Mouse (Mus musculus): ENCODE data around the gene Tenm2.

The Tenm2 gene

DNA sequence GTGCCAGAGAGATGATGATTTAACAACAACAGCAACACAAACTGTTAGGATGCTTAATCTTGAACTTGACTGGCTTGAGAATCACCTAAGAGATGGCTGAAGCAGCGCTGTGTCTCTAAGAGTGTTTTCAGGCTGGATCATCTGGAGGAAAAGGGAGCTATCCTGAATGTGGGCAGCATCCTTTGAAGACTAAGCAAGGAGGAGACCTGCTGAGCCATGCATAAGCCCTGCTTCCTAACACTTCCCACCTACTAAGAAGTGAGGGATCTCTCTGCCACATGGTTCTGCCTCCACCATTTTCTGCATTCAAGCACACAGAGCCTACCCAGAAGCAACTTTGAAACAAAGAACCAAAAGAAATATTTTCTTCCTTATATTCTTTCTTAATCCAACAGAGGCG, 532.9 kb downstream of the Tenm2 start:
- no peak for ATAC-seq (ENCODE audit: insufficient number of reproducible peaks, low FRiP score, low TSS enrichment)

GRCm38 (mm10) chr11:36700951-36701350, 534.8 kb downstream of the Tenm2 start:
- no peak for ATAC-seq (ENCODE audit: insufficient number of reproducible peaks, low FRiP score, low TSS enrichment)

DNA sequence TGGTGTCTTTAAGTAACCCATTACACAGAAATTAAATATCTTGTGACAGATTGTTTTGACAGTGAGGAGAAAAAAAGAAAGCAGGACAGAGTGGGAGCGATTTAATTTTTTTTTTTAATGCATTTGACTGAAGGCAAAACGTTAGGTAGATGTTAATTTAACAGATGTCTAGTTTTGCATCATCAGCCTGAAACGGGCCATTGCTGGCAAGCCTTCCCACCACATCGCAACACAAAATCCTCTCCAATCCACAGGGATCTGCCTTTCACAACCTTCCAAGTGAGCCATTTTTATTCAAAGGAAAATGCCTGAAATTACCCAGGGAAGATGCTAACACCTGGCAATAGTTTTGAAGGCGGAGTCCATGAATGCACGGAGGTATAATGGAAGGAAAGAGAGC, 535.6 kb downstream of the Tenm2 start:
- no peak for ATAC-seq (ENCODE audit: insufficient number of reproducible peaks, low FRiP score, low TSS enrichment)

GRCm38 (mm10) chr11:36698268-36698667, 537.5 kb downstream of the Tenm2 start:
- no peak for ATAC-seq (ENCODE audit: insufficient number of reproducible peaks, low FRiP score, low TSS enrichment)

DNA sequence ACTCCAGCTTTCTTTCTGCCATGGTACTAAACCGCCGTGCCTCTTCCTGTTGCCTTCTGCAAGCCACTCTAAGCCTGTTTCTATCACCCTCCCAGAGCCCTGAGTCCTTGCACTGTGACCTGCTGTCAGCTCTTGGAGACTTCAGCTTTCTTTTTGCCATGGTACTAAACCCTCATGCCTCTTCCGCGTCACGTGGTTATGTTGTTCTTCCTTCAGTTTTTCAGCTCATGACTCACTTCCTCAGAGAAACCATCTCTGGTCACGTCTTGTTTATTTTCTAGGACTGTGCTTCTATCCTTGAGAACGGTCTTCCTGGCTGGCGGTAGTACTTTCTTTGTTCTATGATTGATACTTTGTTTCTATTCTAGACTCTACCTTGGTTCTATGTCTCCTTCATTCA, 537.9 kb downstream of the Tenm2 start:
- ATAC-seq (ENCODE audit: insufficient number of reproducible peaks, low FRiP score, low TSS enrichment), result no peak

DNA sequence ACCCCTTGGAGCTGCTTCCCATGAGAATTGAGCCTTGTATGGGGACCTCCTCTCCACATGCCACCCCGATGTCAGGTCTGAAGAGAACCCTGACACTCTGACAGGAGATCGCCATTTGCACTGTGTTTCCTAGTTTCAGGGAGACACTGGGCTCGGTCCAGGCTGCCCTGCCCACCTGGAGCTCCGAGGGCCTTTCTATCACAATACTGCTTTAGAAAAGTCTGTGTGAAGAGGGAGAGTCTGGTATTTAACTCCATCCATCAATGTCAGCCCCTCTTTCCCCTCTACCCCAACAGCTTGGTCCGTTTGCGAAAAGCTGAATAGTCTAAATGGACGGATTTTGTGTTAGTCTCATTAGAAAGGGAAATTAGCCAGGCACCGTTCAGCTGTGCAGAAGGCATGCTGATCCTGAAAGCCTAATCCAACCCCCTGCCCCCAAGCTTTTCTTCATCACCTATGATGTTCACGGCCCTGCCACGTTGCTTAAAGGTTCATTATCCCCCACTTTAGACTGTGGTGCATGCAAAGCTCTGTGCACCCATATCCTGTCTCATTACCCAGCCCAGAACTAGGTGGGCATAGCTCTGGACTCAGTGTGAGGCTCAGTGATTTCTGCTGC, 538.6 kb downstream of the Tenm2 start:
- ATAC-seq (ENCODE audit: insufficient number of reproducible peaks, low FRiP score, low TSS enrichment), result no peak

DNA sequence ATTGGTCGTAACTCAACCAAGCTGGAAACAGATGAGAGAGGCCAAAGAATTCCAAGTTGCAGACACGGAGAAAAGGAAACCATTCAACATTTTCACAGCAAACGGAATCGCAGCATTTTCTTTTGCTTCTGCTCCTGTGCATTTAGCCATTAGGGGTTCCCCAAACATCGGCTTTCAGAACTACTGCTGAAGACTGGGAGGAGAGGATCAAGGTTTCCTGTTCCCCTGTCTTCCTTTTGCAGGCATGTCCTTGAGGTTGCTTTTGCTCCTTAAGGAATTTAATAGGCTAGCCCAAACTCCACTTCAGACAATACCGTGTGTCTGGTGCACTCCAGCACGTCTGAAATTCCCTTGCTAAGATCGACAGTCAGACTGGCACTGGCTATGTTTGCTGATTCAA, 541.0 kb downstream of the Tenm2 start:
- no peak for ATAC-seq (ENCODE audit: insufficient number of reproducible peaks, low FRiP score, low TSS enrichment)

- no peak for ATAC-seq (ENCODE audit: insufficient number of reproducible peaks, low FRiP score, low TSS enrichment)
These were observed 543.1 kb downstream of the Tenm2 start for GRCm38 (mm10) chr11:36692637-36693036.

DNA sequence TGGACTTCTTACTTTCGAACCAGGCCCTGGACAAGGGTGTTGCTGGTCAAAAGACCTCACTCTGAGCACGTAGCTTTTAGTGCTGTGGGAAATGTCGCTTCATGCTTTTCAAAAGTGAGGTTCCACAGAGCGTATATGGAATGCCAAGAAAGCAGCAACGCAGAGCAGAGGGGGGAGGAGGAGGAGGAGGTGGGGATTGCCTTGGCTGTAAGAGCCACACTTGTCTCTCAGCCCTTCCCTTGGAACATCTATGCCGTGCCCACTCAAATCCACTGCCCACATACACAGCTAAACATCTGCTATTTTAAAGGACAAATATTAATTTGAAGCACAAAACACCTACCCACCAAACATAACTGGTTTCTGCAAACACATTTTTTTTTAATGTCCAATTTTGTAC, 544.9 kb downstream of the Tenm2 start:
- ATAC-seq (ENCODE audit: insufficient number of reproducible peaks, low FRiP score, low TSS enrichment), result no peak

DNA sequence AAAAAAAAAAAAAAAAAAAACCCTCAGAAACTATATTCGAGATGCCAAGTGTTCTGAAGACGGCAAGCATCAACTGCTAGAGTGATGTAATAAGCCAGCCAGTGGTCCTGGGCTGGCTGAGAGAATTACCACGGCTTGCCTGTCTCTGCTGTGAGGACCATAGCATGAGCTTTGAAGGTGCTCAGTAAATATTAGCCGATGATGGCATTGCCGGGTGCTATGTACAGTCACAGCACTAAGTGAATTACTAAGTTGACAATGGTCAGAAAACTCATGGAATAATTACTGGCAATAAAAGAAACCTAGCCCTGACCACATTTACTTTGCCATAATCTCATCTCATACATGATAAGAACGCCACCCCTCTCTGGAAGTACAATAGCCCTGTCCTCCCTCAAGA, 549.5 kb downstream of the Tenm2 start:
- ATAC-seq (ENCODE audit: insufficient number of reproducible peaks, low FRiP score, low TSS enrichment), result no peak

DNA sequence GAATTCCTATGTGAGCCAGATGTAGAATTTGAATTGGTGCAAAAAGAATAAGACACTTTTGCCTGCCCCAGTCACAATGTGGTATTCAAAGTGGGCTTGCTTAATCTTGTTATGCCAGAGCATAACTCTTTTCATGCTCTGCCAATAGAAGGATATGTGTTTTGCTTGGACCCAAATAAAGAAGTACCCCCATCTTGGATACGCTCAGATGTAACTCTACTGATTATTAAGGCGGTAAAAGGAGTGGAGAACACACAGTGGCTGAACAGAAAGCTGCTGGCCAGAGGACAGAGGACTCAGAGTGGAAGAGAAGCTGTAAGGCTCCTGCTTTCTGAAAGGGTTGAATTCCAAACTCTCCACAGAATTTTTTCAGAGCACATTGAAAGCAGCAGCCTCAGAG, 556.4 kb downstream of the Tenm2 start:
- no peak for ATAC-seq (ENCODE audit: insufficient number of reproducible peaks, low FRiP score, low TSS enrichment)

- ATAC-seq (ENCODE audit: insufficient number of reproducible peaks, low FRiP score, low TSS enrichment), result no peak
These were observed 557.2 kb downstream of the Tenm2 start for GRCm38 (mm10) chr11:36678542-36678941.

DNA sequence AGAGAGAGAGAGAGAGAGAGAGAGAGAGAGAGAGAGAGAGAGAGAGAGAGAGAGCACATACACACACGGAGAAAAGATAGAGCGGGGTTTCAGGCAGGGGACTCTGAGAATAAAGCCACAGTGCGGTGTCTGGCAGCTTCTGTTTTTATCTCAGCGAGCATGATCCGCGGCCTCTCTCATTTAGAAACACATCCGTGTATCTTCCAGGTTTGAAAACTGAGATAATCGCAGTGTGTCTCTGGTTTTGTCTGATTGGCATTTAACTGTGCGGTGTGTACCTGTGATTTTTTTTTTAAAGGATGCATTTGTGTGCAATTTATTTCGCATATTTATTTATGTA, 557.7 kb downstream of the Tenm2 start:
- peak; percentile 31; the same call in 1 of the 2 replicates for ATAC-seq (ENCODE audit: insufficient number of reproducible peaks, low FRiP score, low TSS enrichment)

DNA sequence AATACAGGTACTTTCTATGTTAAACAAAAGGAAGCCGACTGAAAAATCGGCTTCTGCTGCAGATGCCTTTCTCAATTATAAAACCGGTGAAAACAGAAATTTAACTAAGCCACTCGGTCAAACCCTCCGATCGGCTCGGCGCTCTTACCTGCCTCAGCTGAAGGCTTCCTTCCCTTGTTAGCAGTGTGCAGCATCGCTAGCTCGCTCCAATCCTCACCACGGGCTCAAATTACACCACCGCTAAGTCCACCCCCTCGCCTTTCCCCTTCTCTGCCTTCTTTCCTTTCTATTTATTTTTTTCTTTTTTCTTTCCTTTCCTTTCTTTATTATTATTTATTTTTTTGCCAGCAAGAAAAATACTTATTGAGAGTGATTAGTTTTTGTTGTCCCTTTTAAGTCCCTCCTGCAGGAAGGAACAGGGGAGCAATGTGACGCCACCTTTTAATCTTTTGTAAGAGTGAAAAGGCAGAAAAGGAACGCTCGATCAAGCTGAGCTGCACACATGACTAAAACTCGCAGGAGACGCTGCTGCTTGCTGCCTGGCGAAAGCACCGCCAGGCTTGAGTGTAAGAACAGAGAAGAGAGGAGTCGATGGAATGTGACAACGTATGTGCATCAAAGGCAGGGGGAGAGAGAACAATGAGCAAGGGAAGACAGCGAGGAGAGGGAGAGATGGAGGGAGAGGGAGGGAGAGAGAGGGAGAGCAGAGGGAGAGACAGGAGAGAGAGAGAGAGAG, 558.3 kb downstream of the Tenm2 start:
- ATAC-seq (ENCODE audit: insufficient number of reproducible peaks, low FRiP score, low TSS enrichment), result peak; percentile 86

GRCm38 (mm10) chr11:36676446-36677284, 559.1 kb downstream of the Tenm2 start:
- no peak for ATAC-seq (ENCODE audit: insufficient number of reproducible peaks, low FRiP score, low TSS enrichment)

DNA sequence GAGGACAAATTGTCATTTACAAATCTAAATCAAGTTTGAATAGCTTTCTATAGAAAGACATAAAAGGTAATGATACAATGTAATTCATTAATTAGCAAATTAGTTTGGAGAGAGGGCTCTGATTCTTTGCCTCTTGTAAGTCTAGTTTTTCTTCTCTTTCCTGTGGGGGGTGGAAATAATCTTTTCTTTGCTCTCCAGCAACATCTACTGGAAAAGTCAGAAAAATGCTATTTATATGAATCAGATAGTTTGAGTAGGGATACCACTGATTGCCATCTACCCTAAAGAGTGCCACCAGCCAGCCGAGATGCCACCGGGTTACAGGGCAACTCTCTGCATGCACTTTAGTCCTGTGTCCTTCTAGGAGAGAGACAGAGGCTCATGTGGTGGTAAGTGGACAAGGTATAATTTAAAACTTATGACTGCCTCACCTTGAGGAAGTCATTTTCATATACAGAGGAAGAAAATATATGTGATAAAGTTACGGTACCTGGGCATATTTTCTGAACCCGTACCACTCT, 560.8 kb downstream of the Tenm2 start:
- no peak for ATAC-seq (ENCODE audit: insufficient number of reproducible peaks, low FRiP score, low TSS enrichment)

- no peak for ATAC-seq (ENCODE audit: insufficient number of reproducible peaks, low FRiP score, low TSS enrichment)
These were observed 561.6 kb downstream of the Tenm2 start for GRCm38 (mm10) chr11:36674141-36674540.

- no peak for ATAC-seq (ENCODE audit: insufficient number of reproducible peaks, low FRiP score, low TSS enrichment)
These were observed 564.6 kb downstream of the Tenm2 start for GRCm38 (mm10) chr11:36671196-36671595.

GRCm38 (mm10) chr11:36664026-36664425, 571.7 kb downstream of the Tenm2 start:
- ATAC-seq (ENCODE audit: insufficient number of reproducible peaks, low FRiP score, low TSS enrichment), result no peak

- no peak for ATAC-seq (ENCODE audit: insufficient number of reproducible peaks, low FRiP score, low TSS enrichment)
These were observed 572.2 kb downstream of the Tenm2 start for GRCm38 (mm10) chr11:36663571-36663970.

- no peak for ATAC-seq (ENCODE audit: insufficient number of reproducible peaks, low FRiP score, low TSS enrichment)
These were observed 582.0 kb downstream of the Tenm2 start for GRCm38 (mm10) chr11:36653656-36654323.
